Mouse (Mus musculus): ENCODE data around the gene Ndufb8. TPM values are rescaled to one million over a fixed set of nuclear protein-coding genes. Genes with fewer than 3 reads are reported as not detected.

Gene Ndufb8
- polyA plus RNA-seq, 1 experiment from 2014 or later, result 395 TPM

GRCm38 (mm10) chr19:44502741-44503140 lies 52.5 kb downstream of the Ndufb8 start:
- no peak for ATAC-seq
- WGBS (ENCODE audit: insufficient replicate concordance), result 62% methylated on average over 4 of the region's 4 CpGs

DNA sequence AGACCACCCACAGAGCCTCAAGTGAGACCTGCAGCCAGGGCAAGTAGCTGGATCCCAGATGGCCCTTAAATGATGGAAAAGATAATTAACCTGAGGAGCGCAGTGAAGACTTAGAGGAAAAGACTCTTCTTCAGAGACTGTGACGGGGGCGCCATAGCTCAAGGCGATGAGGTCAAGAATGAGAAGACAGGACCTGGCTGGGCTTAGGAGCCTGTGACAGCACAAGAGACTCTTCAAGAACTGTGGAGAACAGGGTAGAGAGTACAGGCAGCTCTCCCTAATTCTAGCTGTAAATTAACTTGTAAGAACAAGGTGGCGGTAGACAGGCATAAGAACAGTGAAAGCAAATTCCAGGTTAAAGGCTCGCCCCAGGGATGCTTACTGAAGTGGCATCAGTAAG lies 53.3 kb downstream of the Ndufb8 start:
- Histone ChIP-seq H3K4me3 (no peak overlapping the region), H3K4me2 (no peak overlapping the region), H3K9ac (no peak overlapping the region), H3K27ac (no peak overlapping the region), H3K27me3 (replicated peaks) (peaks cover 85% of the 10 kb centered on the region), H3K9me3 (replicated peaks) (no peaks in the 10 kb centered on the region), H3K36me3 (no peaks in the 10 kb centered on the region), H3K4me1 (no peaks in the 10 kb centered on the region)
- ATAC-seq, result no peak
- 70% methylated on average over 6 of the region's 6 CpGs for WGBS (ENCODE audit: insufficient replicate concordance)

More at GRCm38 (mm10) chr19:44502741-44503140, 52.5 kb downstream of the Ndufb8 start:
- Histone ChIP-seq H3K27ac (no peak overlapping the region), H3K9ac (no peak overlapping the region), H3K9me3 (replicated peaks) (no peaks in the 10 kb centered on the region), H3K4me1 (no peaks in the 10 kb centered on the region), H3K4me3 (no peak overlapping the region), H3K27me3 (replicated peaks) (peaks cover 85% of the 10 kb centered on the region), H3K4me2 (no peak overlapping the region), H3K36me3 (no peaks in the 10 kb centered on the region)

DNA sequence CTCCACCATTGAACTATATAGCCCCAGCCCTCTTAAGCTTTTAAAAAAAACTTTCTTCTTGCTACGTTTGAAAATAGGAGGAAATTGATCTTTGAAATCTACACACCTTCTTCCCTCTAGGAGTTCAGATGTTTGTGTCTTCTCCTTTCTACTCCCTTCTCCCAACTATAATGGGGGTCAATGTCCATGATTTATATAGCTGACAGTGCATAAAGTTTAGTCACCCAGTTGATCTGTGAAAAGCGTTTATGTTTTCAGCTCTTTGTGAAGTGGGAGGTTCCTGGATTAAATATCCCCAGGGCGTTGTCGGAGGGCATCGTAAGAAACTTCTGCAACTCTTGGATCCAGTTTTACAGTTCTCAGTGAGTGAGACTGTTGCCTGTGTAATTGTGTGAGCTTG lies 55.0 kb downstream of the Ndufb8 start:
- Histone ChIP-seq H3K4me3 (no peak overlapping the region), H3K4me2 (no peak overlapping the region), H3K27me3 (replicated peaks) (peaks cover 81% of the 10 kb centered on the region), H3K27ac (no peak overlapping the region), H3K4me1 (0 out of 2 replicates have a peak, but pooled peaks cover 4% of the 10 kb centered on the region), H3K9me3 (replicated peaks) (no peaks in the 10 kb centered on the region), H3K36me3 (no peaks in the 10 kb centered on the region), H3K9ac (no peak overlapping the region)
- ATAC-seq, result no peak
- 60% methylated on average over 5 of the region's 5 CpGs for WGBS (ENCODE audit: insufficient replicate concordance)

GRCm38 (mm10) chr19:44498936-44499335 lies 56.3 kb downstream of the Ndufb8 start:
- no peak overlapping the region for H3K4me2 ChIP-seq
- peaks cover 84% of the 10 kb centered on the region for H3K27me3 ChIP-seq (replicated peaks)
- H3K9ac ChIP-seq, result no peak overlapping the region
- no peaks in the 10 kb centered on the region for H3K9me3 ChIP-seq (replicated peaks)
- H3K36me3 ChIP-seq, result no peaks in the 10 kb centered on the region
- WGBS (ENCODE audit: insufficient replicate concordance), result 52% methylated on average over 6 of the region's 6 CpGs
- H3K4me3 ChIP-seq, result no peak overlapping the region
- no peak for ATAC-seq
- no peak overlapping the region for H3K27ac ChIP-seq
- H3K4me1 ChIP-seq, result 0 out of 2 replicates have a peak, but pooled peaks cover 4% of the 10 kb centered on the region

Other genes starting within 250 kb of the Ndufb8 start
- gene Scd4, start 222.3 kb downstream of the Ndufb8 start, polyA plus RNA-seq (2016; fragmentation: Nextera tagmentation; extraction: Ambion mirVana), result 0.04 TPM in 1 of 2 replicates, not detected in the other
- 8.1 and 10.1 TPM in 2 replicates for gene Scd1, start 147.6 kb downstream of the Ndufb8 start, polyA plus RNA-seq (2016; fragmentation: Nextera tagmentation; extraction: Ambion mirVana)
- gene Wnt8b, start 62.0 kb downstream of the Ndufb8 start, polyA plus RNA-seq (2016; fragmentation: Nextera tagmentation; extraction: Ambion mirVana), result not detected in 2 replicates
- 0.36 and 0.38 TPM in 2 replicates for gene Sec31b, start 9.6 kb downstream of the Ndufb8 start, polyA plus RNA-seq (2016; fragmentation: Nextera tagmentation; extraction: Ambion mirVana)
- not detected in 2 replicates for gene Gm20538, start 2.6 kb downstream of the Ndufb8 start, polyA plus RNA-seq (2016; fragmentation: Nextera tagmentation; extraction: Ambion mirVana)
- gene Hif1an, start 7.4 kb upstream of the Ndufb8 start, polyA plus RNA-seq (2016; fragmentation: Nextera tagmentation; extraction: Ambion mirVana), result 18.0 and 18.3 TPM in 2 replicates
- not detected in 2 replicates for gene Pax2, start 200.6 kb upstream of the Ndufb8 start, polyA plus RNA-seq (2016; fragmentation: Nextera tagmentation; extraction: Ambion mirVana)

All from liver, embryonic 12.5 days (tissue).